Mouse (Mus musculus) hindbrain, embryonic 16.5 days (tissue): ENCODE measurements around the gene Hoxd11. TPM values are rescaled to one million over a fixed set of nuclear protein-coding genes. Genes with fewer than 3 reads are reported as not detected.

Experiments used
- ATAC-seq: fragments of 200-750 bp; cut with Nextera tagmentation; 2 replicates; pipeline ENCODE4 v1.8.0; 2017; ENCODE audit warnings: moderate TSS enrichment, moderate library complexity
- H3K27ac ChIP-seq: fragments of 300-500 bp; sonication (generic); 2 replicates; pipeline ENCODE4 v1.5.1; 2014; ENCODE audit warnings: low read depth, mild to moderate bottlenecking, control low read depth, low read length, moderate library complexity
- H3K27me3 ChIP-seq: fragments of 300-500 bp; sonication (generic); replicated peaks from 2 replicates; pipeline ENCODE4 v1.6.1; 2014; ENCODE audit warnings: low read length; ENCODE audit not compliant: control insufficient read depth, insufficient read depth
- H3K36me3 ChIP-seq: fragments of 300-500 bp; sonication (generic); 2 replicates; pipeline ENCODE4 v1.6.1; 2014; ENCODE audit warnings: mild to moderate bottlenecking, low read length, moderate library complexity, mixed read lengths; ENCODE audit not compliant: control insufficient read depth, insufficient read depth
- H3K4me1 ChIP-seq: fragments of 300-500 bp; sonication (generic); 2 replicates; pipeline ENCODE4 v1.6.1; 2014; ENCODE audit warnings: low read depth, low read length; ENCODE audit not compliant: control insufficient read depth, insufficient read depth
- H3K4me2 ChIP-seq: fragments of 300-500 bp; sonication (generic); 2 replicates; pipeline ENCODE4 v1.6.1; 2014; ENCODE audit warnings: mild to moderate bottlenecking, low read length, control low read depth, moderate library complexity
- H3K4me3 ChIP-seq: fragments of 300-500 bp; sonication (generic); 2 replicates; pipeline ENCODE4 v1.5.1; 2014; ENCODE audit warnings: mild to moderate bottlenecking, low read length, control low read depth, moderate library complexity
- H3K9ac ChIP-seq: fragments of 300-500 bp; sonication (generic); 2 replicates; pipeline ENCODE4 v1.6.1; 2014; ENCODE audit warnings: low read depth, mild to moderate bottlenecking, control low read depth, low read length, moderate library complexity
- H3K9me3 ChIP-seq: fragments of 300-500 bp; sonication (generic); 2 replicates; pipeline ENCODE4 v1.6.1; 2014; ENCODE audit warnings: mild to moderate bottlenecking, low read length, moderate library complexity; ENCODE audit not compliant: control insufficient read depth
- WGBS: fragments of 180-500 bp; shearing (Covaris S2); extraction: QIAGEN DNeasy Blood & Tissue Kit; methylation state at CpG from one replicate; pipeline ENCODE4 v1.1.7; 2014; 5-methylcytosine and 5-hydroxymethylcytosine counted together
- polyA plus RNA-seq: library from polyadenylated mRNA; unstranded; fragments of >200 nt; fragmentation: Nextera tagmentation; extraction: Ambion mirVana; gene quantifications from 2 replicates; pipeline ENCODE4 v1.2.1, GENCODE M21; 2015

Hoxd11 gene
- polyA plus RNA-seq, 1 experiment from 2014 or later = not detected

GRCm38 (mm10) chr2:74702820-74703219, 23.5 kb downstream of the Hoxd11 start:
- WGBS = 24% methylated on average over 6 of the region's 6 CpGs
- Histone ChIP-seq H3K4me1 (peaks cover 15% of the 10 kb centered on the region), H3K36me3 (no peaks in the 10 kb centered on the region), H3K9me3 (no peaks in the 10 kb centered on the region), H3K4me3 (no peak overlapping the region), H3K27ac (no peak overlapping the region), H3K4me2 (no peak overlapping the region), H3K27me3 (peaks cover 39% of the 10 kb centered on the region), H3K9ac (no peak overlapping the region)
- ATAC-seq = no peak

DNA sequence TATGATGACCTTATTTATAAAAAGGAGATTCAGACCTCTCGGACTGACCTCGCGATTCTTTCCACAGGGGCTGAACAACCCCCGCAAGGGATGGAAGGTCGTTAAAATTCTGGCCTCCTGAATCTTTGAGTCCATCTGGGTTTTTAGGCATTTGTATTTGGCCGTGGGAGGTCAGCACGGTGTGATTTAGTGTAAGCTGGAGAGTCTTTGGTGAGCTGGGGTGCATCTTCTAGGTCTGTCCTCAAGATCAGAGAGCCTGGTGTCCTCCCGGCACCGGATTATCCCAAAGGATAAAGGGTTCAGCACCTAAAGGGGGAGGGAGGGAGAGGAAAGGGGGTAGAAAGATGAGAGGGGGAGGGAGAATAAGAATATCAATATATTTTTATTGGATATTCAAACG, 24.0 kb downstream of the Hoxd11 start:
- H3K36me3 ChIP-seq = no peaks in the 10 kb centered on the region
- H3K4me1 ChIP-seq = peaks cover 10% of the 10 kb centered on the region
- peaks cover 42% of the 10 kb centered on the region for H3K27me3 ChIP-seq
- no peak for ATAC-seq
- WGBS = 10% methylated on average over 10 of the region's 10 CpGs
- no peak overlapping the region for H3K9ac ChIP-seq
- H3K9me3 ChIP-seq = no peaks in the 10 kb centered on the region
- H3K4me2 ChIP-seq = no peak overlapping the region
- H3K4me3 ChIP-seq = no peak overlapping the region
- H3K27ac ChIP-seq = no peak overlapping the region

GRCm38 (mm10) chr2:74703720-74704392, 24.5 kb downstream of the Hoxd11 start:
- Histone ChIP-seq H3K36me3 (no peaks in the 10 kb centered on the region), H3K27ac (no peak overlapping the region), H3K9ac (no peak overlapping the region), H3K4me2 (no peak overlapping the region), H3K27me3 (peaks cover 47% of the 10 kb centered on the region), H3K4me1 (peaks cover 10% of the 10 kb centered on the region), H3K9me3 (no peaks in the 10 kb centered on the region), H3K4me3 (no peak overlapping the region)
- 4% methylated on average over 26 of the region's 26 CpGs for WGBS
- ATAC-seq = no peak; the same call in 1 of the 2 replicates

DNA sequence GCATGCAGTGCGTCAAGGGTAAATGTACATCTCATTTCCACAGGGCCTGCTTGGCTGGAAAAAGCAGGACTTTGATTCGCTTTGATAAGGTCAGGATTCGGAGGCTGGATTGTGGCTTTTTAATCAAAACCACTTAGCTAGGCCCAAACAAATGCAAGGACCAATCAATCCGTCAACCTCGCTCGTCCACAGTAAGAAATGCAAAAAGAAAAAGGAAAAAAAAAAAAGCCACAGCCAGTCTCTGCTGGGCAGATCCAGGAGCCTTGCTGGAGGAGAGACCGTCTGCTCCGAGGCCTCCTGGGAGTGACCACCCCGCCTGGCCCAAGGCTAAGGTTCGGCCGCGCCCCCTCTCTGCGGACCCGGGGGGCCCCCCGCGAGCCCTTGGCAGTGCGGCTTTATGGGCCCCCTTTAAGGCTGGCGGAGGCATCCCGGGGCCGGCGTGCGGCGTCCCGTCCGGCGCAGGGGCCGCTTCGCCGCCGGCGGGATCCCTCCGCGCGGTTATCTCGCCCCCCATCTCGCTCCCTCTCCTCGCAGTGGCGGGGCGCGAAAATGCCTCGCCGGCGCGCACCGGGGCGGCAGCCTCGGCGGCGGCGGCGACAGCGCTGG, 25.1 kb downstream of the Hoxd11 start, which contains the start of gene Hoxd8:
Gene Hoxd8 (plus strand): TSS at position 223 of the 606 bp plus-strand sequence.
- H3K9me3 ChIP-seq = no peaks in the 10 kb centered on the region
- H3K9ac ChIP-seq = peak within 1 kb of the TSS; percentile 43
- WGBS = under 1% methylated on average over 28 of the region's 52 CpGs
- no peak; the same call in 1 of the 2 replicates for ATAC-seq
- H3K27me3 ChIP-seq = peaks cover 53% of the 10 kb centered on the region
- peaks cover 10% of the 10 kb centered on the region for H3K4me1 ChIP-seq
- peak within 1 kb of the TSS; percentile 55 for H3K4me2 ChIP-seq
- H3K4me3 ChIP-seq = peak within 1 kb of the TSS; percentile 41
- no peaks in the 10 kb centered on the region for H3K36me3 ChIP-seq
- no peak within 1 kb of the TSS for H3K27ac ChIP-seq

DNA sequence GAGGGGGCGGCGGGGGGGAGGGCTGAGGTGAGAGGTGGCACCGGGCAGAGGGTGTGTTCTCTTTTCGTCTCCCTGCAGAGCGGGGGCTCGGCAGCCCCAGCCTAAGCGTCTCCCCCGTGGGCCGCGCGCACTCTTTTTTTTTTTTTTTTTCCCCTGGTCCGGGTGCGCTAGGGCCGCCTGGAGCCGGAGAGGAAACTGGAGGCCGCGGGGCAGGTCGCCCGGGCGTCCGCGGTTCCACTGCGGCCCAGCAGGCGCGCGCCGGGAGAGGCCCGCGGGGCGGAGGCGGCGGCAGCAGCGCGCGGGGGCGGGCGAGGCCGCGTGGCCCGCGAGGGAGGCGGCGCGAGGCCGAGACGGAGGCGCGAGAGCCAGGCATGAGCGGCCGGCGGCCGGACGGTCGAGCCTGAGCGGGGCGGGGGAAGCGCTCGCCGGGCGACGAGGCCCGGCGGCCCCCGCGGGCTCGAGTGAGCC, 25.7 kb downstream of the Hoxd11 start:
- no peak for ATAC-seq
- Histone ChIP-seq H3K9me3 (no peaks in the 10 kb centered on the region), H3K4me1 (peaks cover 10% of the 10 kb centered on the region), H3K4me3 (peak overlapping the region; percentile 41), H3K9ac (peak overlapping the region; percentile 43), H3K27me3 (peaks cover 53% of the 10 kb centered on the region), H3K4me2 (peak overlapping the region; percentile 55), H3K36me3 (no peaks in the 10 kb centered on the region), H3K27ac (no peak overlapping the region)
- WGBS = 2% methylated on average over 20 of the region's 66 CpGs

- Histone ChIP-seq H3K27me3 (peaks cover 53% of the 10 kb centered on the region), H3K4me2 (peak overlapping the region; percentile 55), H3K9ac (peak overlapping the region; percentile 43), H3K27ac (no peak overlapping the region), H3K4me1 (peaks cover 10% of the 10 kb centered on the region), H3K9me3 (no peaks in the 10 kb centered on the region), H3K36me3 (no peaks in the 10 kb centered on the region), H3K4me3 (peak overlapping the region; percentile 41)
- no peak for ATAC-seq
- under 1% methylated on average over 43 of the region's 85 CpGs for WGBS
Measured at GRCm38 (mm10) chr2:74705467-74706089, 26.2 kb downstream of the Hoxd11 start.

- Histone ChIP-seq H3K9ac (no peak overlapping the region), H3K27ac (no peak overlapping the region), H3K4me2 (no peak overlapping the region), H3K4me1 (peaks cover 10% of the 10 kb centered on the region), H3K4me3 (no peak overlapping the region), H3K36me3 (no peaks in the 10 kb centered on the region), H3K27me3 (peaks cover 52% of the 10 kb centered on the region), H3K9me3 (no peaks in the 10 kb centered on the region)
- WGBS = 3% methylated on average over 13 of the region's 13 CpGs
- no peak for ATAC-seq
Measured at GRCm38 (mm10) chr2:74706393-74706960, 27.1 kb downstream of the Hoxd11 start.

- Histone ChIP-seq H3K27me3 (peaks cover 58% of the 10 kb centered on the region), H3K4me1 (peaks cover 14% of the 10 kb centered on the region), H3K4me3 (no peak overlapping the region), H3K9ac (no peak overlapping the region), H3K36me3 (no peaks in the 10 kb centered on the region), H3K27ac (no peak overlapping the region), H3K9me3 (no peaks in the 10 kb centered on the region), H3K4me2 (no peak overlapping the region)
- WGBS = 10% methylated on average over 7 of the region's 7 CpGs
- no peak for ATAC-seq
Measured at GRCm38 (mm10) chr2:74707599-74707998, 28.2 kb downstream of the Hoxd11 start.

GRCm38 (mm10) chr2:74708676-74709075, 29.3 kb downstream of the Hoxd11 start:
- H3K4me3 ChIP-seq = no peak overlapping the region
- no peak overlapping the region for H3K9ac ChIP-seq
- WGBS = 10% methylated on average over 4 of the region's 4 CpGs
- H3K27ac ChIP-seq = no peak overlapping the region
- no peak for ATAC-seq
- peaks cover 14% of the 10 kb centered on the region for H3K4me1 ChIP-seq
- no peaks in the 10 kb centered on the region for H3K9me3 ChIP-seq
- peaks cover 58% of the 10 kb centered on the region for H3K27me3 ChIP-seq
- no peak overlapping the region for H3K4me2 ChIP-seq
- H3K36me3 ChIP-seq = no peaks in the 10 kb centered on the region
